Mouse (Mus musculus) liver, embryonic 14.5 days (tissue): ENCODE measurements around the gene Hrk.

Source experiments
- CTCF ChIP-seq: IDR thresholded peaks from 2 replicates; pipeline ENCODE4 v1.5.1; 2016; ENCODE audit warnings: antibody characterized with exemption, low read depth, control low read depth
- EP300 ChIP-seq: IDR thresholded peaks from 2 replicates; pipeline ENCODE4 v1.6.1; 2016; ENCODE audit warnings: antibody characterized with exemption, low read depth

- TF ChIP-seq CTCF (no peak), EP300 (no peak)
Observed at GRCm38 (mm10) chr5:118123096-118123495, 41.4 kb upstream of the Hrk start.
